Mouse (Mus musculus): Measurements from ENCODE around the gene Slc44a5.

The Slc44a5 gene

DNA sequence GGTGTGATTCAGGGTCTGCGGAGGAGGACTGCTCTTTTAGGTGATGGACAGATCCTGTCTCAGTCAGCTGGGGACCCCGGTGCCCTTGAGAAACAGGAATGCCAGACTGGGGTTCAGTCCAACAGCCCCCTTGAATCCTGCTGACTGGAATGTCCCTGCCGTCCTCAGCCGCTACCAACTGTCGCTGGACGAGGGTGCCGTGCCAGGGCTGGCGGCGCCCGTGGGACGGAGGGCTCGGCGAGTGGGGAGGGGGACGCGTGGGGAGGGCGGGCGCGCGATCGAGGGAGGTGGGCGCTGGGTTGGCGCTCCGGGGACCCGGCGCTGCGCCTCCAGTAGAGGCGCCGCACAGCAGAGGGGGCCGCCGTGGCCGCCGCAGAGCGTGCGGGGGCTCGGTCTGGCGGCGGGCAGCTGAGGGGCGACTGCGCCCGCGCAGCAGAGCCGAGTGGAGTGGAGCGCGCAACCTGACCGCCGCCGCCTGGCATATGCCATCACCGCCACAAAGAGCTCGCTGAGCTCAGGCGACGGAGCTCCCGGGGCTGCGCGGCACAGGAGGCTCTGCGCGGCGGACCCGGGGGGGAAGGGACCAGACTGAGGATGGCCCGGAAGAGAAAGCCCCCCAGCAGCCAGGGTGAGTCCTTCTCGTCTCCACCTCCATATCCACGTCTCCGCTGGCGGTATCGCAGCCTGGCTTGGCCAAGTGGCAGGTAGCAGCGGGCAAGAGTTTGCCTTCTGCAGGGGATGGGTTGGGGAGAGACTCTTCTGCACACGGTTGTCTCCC, at the start of gene Slc44a5:
Gene Slc44a5, plus strand, starts transcription at position 266 of the 778 bp plus-strand sequence.
- peak; percentile 67 for DNase-seq

DNA sequence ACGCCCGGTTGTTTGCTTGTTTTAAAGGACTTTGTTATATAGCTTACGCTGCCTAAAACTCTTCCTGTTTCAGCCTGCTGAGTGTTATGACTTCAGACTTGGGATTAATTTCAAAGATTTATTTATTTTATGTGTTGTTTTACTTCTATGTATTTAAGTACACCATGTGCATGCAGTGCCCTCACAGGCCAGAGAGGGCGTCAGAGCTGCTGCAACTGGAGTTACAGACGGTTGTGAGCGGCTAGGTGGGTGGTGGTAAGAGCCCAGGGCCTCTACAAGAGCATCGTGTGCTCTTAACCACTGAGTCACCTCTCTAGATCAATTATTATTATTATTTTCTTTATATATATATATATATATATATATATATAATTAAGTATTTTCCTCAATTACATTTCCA, 46.9 kb upstream of the Slc44a5 start:
- DNase-seq, result no peak

DNA sequence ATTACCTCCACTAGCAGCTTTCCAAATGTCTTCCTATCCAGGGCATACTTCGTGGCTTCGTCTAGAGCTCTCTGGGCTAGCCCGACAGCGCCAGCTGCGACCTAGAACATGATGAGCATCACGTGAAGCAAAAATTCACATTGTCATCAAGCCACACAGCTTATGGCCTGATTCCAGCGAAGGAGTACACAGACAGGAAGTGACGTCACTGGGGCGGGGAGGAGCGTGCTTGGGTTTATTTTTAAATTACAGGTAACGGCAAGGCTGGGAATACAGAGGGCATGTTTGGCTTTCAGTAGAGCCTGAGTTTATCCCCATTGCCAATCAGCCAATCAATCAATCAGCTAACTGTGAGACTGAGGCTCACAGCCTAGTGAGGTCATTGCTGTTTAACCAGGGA, 43.7 kb upstream of the Slc44a5 start:
- no peak for DNase-seq

DNA sequence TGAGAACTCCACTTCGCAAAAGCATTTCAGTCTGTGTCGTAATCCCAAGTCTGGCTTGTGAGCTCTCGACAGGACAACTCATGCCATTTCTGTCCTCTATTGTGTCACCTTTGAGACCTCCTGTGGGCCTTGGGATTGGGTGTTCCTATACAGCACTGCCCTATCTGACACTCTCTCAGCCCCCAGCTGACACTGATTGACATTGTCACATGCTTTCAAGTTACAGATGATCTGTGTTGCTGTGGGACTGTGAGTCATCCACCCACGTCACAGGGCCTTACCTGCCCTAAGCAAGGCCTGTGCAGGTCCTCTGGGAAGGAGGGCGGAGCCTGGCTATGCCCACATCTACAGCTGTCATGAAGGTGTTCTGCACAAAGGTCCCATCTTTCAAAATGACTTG, 40.8 kb upstream of the Slc44a5 start:
- DNase-seq, result no peak

DNA sequence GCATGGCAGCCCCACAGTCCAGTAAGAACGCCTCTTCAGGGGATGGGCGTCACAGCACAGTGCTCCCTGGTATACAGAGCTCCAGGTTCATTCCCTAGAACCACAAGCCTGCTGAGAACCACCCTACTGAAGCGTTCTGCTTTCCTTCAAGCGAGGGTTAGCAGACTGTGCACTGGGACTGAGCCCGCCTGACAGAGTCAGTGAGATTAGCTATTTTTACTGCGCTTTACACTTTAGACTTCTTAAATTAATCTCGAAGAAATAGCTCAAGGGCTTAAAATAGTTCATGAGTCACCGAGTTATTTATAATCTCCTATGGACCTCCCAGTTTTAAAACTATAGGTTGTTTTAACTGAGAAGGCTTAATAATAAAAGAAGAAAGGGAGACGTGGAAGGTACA, 37.4 kb upstream of the Slc44a5 start:
- no peak for DNase-seq

DNA sequence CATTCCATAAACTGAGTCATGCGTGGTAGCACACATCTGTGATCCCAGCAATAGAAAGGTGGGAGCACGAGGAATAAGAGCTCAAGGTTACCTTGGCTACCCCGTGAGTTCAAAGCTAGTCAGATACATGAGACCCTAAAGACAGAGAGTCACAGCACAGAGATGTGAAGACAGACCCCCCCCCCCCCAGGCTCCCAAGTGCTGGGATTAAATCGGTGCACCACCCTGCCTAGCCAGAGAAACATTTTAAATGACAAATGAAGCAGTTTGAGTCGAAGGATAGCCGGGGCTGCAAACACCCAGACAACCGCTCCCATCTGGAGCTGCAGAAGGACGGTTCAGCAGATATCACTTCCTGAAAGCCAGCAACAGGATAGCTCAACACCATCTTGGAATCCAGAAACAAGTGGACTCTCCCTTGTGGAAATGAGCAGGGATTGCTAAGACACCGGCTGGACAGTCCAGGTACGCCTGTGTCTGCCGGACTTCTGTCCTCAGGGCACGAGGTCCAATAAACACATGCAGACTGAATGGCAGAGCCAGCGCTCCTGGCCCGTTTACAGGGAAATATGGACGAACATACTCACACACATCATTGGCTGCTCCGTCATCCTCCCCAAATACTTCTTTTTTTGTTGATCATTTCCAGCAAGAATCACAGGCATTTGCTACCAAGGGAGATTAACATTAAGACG, 36.0 kb upstream of the Slc44a5 start:
- DNase-seq, result no peak

DNA sequence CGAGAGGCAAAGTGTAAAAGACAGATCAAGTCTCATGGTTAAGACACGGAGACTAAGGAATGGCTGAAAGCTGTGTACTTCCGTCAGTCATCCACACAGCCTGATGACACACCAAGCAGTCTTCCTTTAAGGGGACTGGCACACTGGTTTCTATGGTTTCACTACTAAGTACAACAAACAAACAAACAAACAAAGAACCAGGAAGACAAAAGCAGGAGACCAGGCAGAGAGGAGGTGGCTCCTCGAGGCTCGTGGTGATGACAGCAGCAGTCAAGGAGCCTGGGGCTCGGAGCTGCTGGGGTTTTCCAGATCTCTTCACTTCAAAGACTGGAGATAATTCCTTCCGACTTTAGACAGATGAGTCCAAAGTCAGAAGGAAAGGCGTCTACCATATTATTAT, 33.2 kb upstream of the Slc44a5 start:
- DNase-seq, result no peak

DNA sequence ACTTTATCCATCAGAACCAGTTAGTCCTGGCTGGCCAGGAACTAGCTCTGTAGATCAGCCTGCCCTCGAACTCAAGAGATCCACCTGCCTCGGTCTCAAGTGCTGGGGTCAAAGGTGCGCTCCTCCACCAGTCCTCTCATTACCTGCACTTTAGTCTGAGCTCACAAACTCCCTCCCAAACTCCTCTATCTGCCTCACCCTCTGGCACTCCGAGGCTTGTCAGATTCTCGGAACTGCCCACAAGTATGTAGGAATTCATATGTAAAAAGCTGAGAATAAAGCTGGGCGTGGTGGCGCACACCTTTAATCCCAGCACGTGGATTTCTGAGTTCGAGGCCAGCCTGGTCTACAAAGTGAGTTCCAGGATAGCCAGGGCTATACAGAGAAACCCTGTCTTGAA, 32.8 kb upstream of the Slc44a5 start:
- DNase-seq, result no peak

DNA sequence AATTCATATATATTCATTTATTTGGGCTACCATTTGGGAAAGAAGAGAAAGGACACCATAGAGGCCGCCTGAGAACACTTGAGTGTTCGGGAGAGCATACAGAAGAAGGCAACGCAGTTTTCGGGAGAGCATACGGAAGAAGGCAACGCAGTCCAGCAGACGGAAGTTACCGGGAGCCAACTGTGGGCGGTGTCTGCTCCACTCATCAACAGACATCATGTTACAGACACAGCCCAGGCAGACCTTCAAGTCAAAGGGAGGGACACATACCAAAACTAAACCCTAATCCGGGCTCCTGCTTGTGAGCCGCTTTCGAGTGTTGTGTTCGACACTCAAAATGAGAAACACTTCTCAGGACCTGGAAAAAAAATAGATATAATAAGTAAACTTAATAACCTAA, 31.6 kb upstream of the Slc44a5 start:
- no peak for DNase-seq

DNA sequence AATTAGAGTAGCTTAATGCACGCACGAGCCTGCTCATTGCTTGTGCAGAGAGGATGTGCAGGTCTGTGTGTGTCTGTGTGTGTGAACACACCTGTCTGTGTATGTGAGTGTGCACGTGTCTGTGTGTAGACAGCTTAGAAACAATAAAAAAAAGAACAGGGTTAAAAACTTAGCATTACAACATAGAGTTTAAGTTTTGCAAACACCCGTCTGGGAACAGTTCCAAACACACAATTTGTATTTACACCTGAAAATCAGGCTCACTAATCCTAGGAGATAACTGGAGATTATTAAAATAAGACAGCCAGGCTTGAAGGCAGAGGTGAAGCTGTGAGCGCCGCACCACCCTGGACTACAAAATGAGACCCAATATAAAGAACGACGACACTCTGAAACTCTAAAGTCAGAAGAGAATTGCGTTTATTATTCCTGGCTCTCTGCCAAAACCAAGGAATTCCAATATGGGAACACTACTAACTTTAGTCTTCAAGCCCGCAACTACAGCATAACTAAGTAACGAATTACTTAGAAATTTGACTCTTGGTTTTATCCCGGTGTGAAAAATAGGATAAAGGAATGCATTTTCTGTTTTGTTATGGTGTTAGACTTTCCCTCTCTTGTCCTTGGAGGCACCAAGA, 30.1 kb upstream of the Slc44a5 start:
- no peak for DNase-seq

DNA sequence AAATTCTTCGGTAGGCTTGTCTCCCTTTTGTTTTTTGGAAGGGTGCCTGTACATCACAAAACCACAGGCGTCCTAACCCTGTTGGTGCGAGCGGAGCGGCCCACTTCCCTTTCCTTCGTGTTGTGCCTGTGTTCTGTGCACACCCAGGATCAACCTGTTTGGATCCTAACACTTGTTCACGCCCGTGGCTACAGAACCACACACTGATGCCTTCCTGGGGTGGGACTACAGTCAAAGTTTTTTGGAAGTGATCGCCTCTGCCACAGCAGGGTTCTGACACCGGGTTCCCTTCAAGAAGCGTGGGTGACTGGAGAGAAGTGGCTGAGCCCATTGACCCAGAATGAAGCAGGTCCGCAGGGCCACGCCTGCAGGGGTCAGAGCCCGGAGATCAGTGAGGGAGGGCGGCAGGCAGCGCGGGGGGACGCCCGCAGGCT, 29.3 kb upstream of the Slc44a5 start:
- no peak for DNase-seq

DNA sequence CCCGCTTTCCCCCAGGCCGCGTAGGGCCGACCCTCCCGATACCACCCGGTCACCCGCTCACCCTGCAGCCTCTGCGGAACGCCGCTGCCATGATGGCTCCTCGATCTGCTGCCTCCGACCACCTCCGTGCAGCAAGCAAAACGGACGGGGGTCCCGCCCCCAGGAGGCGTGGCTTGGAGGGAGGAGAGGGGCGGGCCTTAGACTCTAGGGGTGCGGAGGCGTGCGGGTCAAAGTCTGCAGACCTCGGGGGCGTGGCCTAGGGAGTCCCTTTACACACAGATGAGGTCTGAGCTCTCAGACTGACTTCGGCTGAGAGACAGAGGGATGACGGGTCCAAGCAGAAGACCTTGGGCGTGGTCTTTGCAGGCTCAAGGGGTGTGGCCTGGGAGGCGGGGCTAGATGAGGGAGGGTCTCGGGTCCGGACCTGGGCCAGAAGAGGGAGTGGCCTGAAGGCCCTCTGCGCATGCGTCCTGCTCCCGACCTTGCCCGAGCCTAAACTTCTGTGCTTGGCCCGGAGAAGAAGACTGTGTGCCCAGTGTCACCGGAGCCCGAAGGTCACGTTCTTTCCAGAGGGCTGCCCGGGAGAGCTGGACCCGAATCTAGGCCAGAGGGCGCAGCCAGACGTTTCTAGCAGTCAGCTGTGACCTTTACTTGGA, 28.8 kb upstream of the Slc44a5 start, which contains the start of gene Acadm:
Gene Acadm, minus strand, starts transcription at position 298 of the 656 bp plus-strand sequence.
- peak; percentile 88 for DNase-seq

DNA sequence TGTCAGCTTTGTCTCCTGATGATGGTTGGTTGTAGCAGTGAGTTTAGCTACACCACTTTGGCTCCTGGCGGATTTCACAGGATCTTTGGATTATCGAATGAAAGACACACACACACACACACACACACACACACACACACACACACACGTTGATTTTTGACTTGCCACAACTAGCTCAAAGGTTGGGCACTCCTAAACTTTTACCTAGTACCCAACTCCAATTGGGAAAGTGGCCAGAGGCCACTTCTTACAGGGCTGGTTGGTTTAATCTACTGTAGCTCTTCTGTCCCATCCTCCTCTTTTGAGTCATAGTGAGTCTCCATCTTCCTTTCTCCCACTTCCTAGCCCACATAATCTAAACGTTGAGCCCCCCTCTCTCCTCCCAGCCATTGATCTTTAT, 26.0 kb upstream of the Slc44a5 start:
- DNase-seq, result no peak

DNA sequence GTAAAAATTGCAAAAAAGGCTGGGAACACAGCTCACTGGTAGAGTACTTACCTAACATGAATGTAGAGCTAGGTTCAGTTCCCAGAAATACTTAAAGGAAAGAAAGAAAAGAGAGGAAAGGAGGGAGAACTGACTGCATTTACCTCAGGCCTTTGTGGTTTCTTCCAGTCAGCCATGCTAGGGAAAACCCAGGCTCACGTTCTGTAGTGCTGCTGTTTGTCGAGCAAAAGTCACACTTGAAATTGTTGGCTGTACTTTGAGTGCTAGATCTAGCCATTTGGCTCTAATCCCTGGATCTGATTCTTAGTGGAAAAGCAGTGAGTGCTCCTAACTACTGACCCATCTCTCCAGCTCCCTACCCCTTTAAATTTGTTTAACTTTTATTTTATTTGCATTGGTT, 25.1 kb upstream of the Slc44a5 start:
- no peak for DNase-seq

DNA sequence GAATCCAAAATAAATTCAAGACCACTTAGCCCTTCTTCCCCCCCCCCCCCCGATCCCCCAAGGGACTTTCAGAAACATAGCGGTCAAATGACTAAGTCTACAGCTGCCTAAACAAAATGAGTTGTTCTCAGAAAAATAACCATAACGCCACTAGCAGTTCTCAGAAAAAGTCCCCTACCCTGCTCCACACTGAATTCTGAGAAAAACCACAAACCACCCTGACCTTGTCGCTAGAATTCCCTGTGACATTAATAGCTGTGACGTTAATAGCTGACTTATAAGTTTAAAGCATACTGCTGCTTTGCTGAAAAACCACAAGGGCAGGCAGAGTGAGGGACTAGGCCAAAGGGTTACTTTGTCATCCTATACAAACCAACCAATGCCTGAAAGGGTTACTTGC, 15.3 kb upstream of the Slc44a5 start:
- no peak for DNase-seq

DNA sequence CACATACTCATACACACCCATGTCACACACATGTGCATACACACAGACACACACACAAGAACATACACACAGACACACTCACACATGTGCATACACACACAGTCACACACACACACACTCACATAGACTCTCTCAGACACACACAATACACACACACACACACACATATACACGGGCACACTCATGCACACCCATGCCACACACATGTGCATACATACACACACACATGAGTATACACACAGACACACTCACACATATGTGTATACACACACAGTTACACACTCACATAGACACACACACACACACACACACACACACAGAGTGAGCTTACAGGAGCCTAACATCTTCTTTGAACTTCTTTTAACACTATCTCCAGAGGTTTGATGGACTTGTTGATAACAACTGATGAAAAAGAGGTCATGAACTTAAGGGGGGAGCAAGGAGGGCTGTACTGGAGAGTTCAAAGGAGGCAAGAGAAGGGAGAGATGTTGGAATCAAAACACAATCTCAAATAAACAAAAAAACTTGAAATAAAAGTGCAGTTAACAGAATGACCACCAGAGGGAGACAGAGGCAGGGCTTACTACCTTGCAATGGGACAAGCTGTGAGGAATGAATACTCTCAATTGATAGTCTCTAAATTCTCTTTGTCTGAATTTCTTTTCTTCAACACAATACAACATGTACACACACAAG, 14.1 kb upstream of the Slc44a5 start:
- no peak for DNase-seq

DNA sequence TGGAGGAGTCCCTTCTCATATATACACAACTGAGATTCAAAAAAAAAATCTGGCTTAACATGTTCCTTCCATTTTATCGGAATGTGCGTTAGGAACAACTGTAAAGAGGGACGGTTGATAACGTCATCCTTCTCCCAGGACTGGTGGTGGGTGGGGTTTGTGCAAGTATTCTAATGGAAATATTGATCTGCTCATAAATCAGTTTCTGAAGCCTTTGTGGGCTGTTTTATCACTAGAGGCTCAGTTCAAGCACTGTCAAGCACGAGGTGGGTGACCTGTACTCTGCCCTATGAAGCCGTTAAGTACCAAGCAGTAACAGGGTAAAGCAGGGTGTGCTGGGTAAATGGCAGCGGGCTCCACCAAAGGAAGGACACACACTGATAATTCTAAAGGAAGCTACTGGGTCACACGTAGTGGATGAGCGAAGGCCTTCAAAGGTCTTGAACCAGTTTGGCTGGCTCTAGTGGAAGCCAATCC, 13.5 kb upstream of the Slc44a5 start:
- no peak for DNase-seq

DNA sequence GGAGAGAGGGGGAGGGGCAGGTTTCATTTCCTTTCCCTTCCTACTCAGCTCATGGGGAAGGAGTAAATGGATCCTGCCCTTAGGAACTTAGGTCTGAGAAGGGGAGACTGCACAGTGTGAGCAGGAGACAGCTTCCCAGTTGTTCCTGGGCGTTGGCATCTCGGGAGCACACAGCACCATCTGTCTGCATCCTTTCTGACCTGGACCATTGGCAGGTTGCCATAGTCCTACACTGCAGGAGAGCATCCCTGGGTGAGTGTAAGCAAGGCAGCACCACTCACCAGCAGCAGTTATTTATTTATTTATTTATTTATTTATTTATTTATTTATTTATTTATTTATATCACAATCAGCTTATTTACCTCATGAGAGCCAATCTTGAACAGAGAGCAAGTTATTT, 12.4 kb upstream of the Slc44a5 start:
- no peak for DNase-seq

DNA sequence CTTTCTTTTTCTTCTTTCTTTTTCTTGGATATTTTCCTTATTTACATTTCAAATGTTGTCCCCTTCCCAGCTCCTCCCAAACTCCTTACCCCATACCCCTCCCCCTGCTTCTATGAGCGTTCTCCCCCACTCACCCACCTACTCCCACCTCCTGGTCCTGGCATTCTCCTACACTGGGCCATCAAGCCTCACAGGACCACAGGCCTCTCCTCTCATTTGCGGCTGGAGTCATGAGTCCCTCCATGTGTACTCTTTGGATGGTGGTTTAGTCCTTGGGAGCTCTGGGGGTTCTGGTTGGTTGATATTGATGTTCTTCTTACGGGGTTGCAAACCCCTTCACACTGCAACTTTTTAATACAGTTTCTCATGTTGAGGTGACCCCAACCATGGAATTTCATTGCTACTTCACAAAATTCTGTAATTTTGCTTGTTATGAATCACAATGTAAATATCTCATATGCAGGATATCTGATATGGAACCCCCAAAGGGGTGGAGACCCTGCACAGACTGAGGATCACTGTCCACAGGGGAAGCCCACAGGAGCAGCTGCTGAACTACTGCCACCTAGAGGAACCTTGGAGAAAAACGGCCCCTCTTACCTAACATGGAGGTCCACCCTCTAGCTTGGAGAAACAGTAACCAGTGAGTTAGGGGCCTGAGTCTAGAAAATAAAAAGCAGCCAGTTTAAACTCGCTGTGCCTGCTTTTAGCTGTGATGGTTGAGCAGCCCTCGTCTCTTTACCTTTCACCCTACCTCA, 11.4 kb upstream of the Slc44a5 start:
- DNase-seq, result no peak

DNA sequence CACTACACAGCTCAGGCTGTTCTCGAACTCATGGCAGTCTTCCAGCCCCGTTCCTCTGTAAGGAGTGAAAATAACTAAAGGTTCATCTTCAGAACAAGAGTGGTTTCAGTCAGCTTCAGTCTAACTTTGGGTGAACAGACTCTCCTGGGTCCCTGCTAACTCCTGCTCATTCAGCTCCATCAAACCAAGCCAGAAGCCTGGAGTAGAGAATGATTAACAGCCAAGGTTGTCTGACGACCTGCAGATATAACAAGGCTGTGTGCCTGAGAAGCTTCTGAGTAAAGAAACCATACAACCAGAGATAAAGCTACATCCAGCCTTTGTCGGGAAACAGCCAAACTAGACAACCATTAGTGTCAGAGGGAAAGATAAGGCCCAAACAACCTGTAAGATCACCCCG, 5.8 kb upstream of the Slc44a5 start:
- DNase-seq, result no peak

DNA sequence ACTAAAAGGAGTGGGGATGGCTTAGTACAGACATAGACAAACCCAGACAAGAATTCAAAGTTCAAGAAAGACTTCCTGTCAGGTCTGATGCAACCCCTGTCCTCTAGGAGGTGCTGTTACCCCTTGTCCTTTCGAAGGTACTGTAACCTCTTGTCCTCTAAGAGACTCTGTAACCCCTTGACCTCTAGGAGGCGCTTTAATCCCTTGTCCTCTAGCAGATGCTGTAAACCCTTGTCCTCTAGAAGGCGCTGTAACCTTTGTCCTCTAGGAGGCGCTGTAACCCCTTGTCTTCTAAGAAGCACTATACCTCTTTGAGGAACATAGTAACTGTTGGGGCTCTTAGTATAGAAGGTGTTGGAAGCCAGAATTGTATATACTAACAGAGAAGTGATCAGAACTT, 4.7 kb upstream of the Slc44a5 start:
- DNase-seq, result peak; percentile 61

DNA sequence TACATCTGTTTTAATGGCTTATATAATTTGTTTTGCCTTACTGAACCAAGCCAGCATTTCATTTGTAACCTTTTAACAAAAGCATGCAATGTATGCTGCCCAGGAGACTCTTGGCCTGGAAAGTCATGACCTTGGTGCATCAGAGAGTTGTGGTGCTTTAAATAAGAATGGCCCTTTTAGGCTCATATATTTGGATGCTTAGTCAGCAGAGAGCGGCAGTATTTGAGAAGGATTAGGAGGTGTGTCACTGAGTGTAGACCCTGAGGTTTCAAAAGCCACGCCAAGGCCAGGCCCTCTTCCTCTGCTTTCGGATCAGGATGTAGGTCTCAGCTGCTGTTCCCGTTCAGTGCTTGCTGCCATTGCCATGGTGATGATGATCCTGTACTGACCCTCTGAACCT, 3.8 kb upstream of the Slc44a5 start:
- no peak for DNase-seq
